Mouse (Mus musculus): Measurements from ENCODE around the gene Trappc1.

DNA sequence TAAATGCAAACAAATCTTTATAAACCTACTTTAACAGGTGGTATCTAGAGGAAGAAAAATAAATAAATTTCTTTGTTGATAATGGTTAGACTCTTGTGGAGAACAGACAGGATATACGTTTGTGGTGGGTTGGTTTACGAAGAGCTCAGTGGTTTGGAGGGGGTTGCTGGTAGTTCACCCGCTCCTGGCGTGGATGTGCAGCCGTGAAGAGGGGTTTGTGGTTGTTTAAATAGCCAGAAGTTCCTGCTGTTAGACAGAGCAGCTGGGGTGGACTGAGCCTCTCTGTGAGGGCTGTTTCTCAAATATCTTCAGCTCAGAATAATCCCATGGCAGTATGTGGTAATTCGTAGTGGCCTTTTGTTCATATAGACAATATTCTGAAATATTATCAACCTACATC, 48.1 kb upstream of the Trappc1 start:
- TF ChIP-seq TAL1 (IDR thresholded peaks at IDR 0.05; ENCODE audit: low read length) (no peak), GATA1 (IDR thresholded peaks at IDR 0.05; ENCODE audit: low read length) (no peak)

All from erythroblast, embryonic 14.5 days (primary cell).